ENCODE assay signal across 9 mouse cellular contexts in the genomic region with DNA sequence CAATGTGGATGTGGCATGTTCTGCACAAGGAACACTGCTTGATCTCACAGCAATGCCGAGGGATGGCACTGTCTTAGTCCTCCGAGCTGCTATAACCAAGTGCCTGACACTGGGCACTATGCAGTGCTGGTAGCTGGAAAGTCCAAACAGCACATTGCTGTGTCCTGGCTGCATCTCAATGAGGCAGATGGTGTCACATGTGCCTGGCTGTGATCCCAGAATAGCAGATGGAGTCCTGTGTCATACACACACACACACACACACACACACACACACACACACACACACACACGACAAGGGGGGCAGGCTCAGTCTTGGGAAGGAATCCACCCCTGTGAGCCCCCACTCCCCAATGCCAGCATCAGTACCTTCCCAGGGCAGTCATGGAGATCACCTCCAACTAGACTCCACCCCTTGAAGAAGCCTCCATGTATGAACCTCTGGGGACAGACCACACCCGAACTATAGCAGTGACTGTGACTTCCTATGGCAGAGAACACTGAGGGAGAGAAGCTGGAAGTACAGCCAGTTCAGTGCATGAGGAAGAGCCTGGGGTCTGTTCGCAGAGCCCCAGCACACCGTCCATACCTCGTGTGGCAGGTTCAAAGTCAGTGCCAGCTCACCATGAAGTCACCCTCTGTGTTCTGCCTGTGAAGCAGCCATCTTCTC.
A peak's percentile ranks its signal among the peaks of the same experiment; 100 is the strongest.
DNase-seq lines count a peak whose midpoint lies in the region; ATAC-seq and TF ChIP-seq lines count a peak whose summit lies in the region.
"Had no signal": no experiment of that assay in that cellular context is flagged by ENCODE, and none has a peak within 500 bp of the region (broad histone marks: within the 10 kb centered on the region; RNA-seq: fewer than 3 reads in every experiment).

No protein-coding gene starts in this region.

- TF ChIP-seq POLR2A in lung, adult 2 months (IDR thresholded peaks at IDR 0.05; ENCODE audit: borderline replicate concordance, extremely low read depth, low read depth, low read length): no peak

- intact Hi-C loops in heart, postnatal 14 days (cut with DNase I): no loop called here
- intact Hi-C loops in left cerebral cortex, postnatal 4 days (cut with DNase I): no loop called here

- no peak for TF ChIP-seq CTCF in lung, adult 2 months (IDR thresholded peaks at IDR 0.05; ENCODE audit: insufficient read depth, low read length)

- H3K27me3 ChIP-seq in lung, embryonic 15.5 days: no peaks in the 10 kb centered on the region
- H3K27me3 ChIP-seq: liver, embryonic 13.5 days had no signal

- ATAC-seq in lung, embryonic 15.5 days (ENCODE audit: borderline replicate concordance, extremely low read depth, low FRiP score, low TSS enrichment): peak; percentile 74
- ATAC-seq in CD4-positive, CD25-positive, alpha-beta regulatory T cell, adult 4 months: no peak

- H3K9ac ChIP-seq in lung, embryonic 15.5 days: no peak overlapping the region
- H3K9ac ChIP-seq: liver, embryonic 13.5 days had no signal

- no peaks in the 10 kb centered on the region for H3K9me3 ChIP-seq in lung, embryonic 15.5 days
- H3K9me3 ChIP-seq: liver, embryonic 13.5 days had no signal

- no peak overlapping the region for H3K4me2 ChIP-seq in lung, embryonic 15.5 days
- H3K4me2 ChIP-seq: liver, embryonic 13.5 days had no signal

- no peak for DNase-seq in lung, adult 2 months
- DNase-seq in cerebellum, postnatal 25 days: peak; percentile 66 to 78
- DNase-seq in heart, postnatal 14 days: peak; percentile 51 to 70
- peak; percentile 86 for DNase-seq in left cerebral cortex, postnatal 4 days
- DNase-seq in Muller cell, postnatal 12 days (ENCODE audit: inconsistent ontology term): no peak
- DNase-seq in adrenal gland, adult 8-10 months: no peak
- DNase-seq: liver, embryonic 13.5 days had no signal

- H3K36me3 ChIP-seq in lung, embryonic 15.5 days: no peaks in the 10 kb centered on the region
- H3K36me3 ChIP-seq: liver, embryonic 13.5 days had no signal

- no peaks in the 10 kb centered on the region for H3K4me1 ChIP-seq in lung, embryonic 15.5 days
- no peaks in the 10 kb centered on the region for H3K4me1 ChIP-seq in lung, adult 2 months (ENCODE audit: control insufficient read depth, insufficient read depth, low read length)
- H3K4me1 ChIP-seq: liver, embryonic 13.5 days had no signal

- no peak overlapping the region for H3K27ac ChIP-seq in lung, embryonic 15.5 days
- H3K27ac ChIP-seq: liver, embryonic 13.5 days had no signal

- H3K4me3 ChIP-seq in lung, embryonic 15.5 days: no peak overlapping the region
- no peak overlapping the region for H3K4me3 ChIP-seq in lung, adult 2 months (replicated peaks; ENCODE audit: extremely low read depth, low read depth, low read length)
- H3K4me3 ChIP-seq: liver, embryonic 13.5 days had no signal

- 61% methylated on average over 7 of the region's 7 CpGs for WGBS in lung, embryonic 15.5 days
- 68% methylated on average over 7 of the region's 7 CpGs for WGBS in lung, adult 2 months

Comparison
In these comparisons a context has a peak if more than half of its experiments do, and no peak if none do; other contexts are left out.
1. DNase-seq: peak in cerebellum, postnatal 25 days (2 of 2), heart, postnatal 14 days (2 of 2) and left cerebral cortex, postnatal 4 days (single experiment); none in lung, adult 2 months (single experiment), Muller cell, postnatal 12 days (single experiment) and adrenal gland, adult 8-10 months (single experiment).